Mouse (Mus musculus) cerebral cortex, adult 2 months (tissue): ENCODE measurements around the gene Shank3.

ENCODE experiments used
- WGBS: fragments of 180-500 bp; shearing (Covaris S2); methylation state at CpG from one replicate; pipeline ENCODE4 v1.1.7; 2018; 5-methylcytosine and 5-hydroxymethylcytosine counted together

Gene Shank3

GRCm38 (mm10) chr15:89524611-89525415 is 25.4 kb downstream of the Shank3 start:
- 64% methylated on average over 8 of the region's 8 CpGs for WGBS

- 79% methylated on average over 8 of the region's 8 CpGs for WGBS
Observed at GRCm38 (mm10) chr15:89525464-89525863, 26.0 kb downstream of the Shank3 start.

DNA sequence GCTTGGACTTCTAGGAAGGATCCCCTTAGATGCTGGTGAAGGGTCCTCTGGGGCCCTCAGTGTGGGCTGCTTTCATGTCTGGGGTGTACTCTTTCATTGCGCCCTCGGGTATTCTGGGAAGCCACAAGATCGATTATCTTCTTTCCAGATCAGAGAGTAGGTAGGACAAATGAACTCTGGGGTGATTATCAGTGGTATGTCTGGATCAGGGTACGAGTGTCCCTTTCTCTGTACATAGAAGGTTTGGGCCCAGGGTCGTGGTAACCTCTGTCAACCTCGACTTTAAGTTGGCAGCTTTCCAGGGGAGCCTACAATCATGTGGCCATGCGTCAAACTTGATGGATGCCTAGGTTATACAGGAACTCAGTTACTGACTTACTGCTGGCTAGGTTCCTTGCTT is 26.5 kb downstream of the Shank3 start:
- WGBS: 81% methylated on average over 7 of the region's 7 CpGs

- WGBS: 87% methylated on average over 19 of the region's 19 CpGs
Observed at GRCm38 (mm10) chr15:89526776-89527325, 27.4 kb downstream of the Shank3 start.

GRCm38 (mm10) chr15:89527466-89527865 is 28.0 kb downstream of the Shank3 start:
- 73% methylated on average over 7 of the region's 7 CpGs for whole genome bisulfite sequencing

- 86% methylated on average over 18 of the region's 18 CpGs for WGBS
Observed at GRCm38 (mm10) chr15:89528201-89528850, 28.9 kb downstream of the Shank3 start.

DNA sequence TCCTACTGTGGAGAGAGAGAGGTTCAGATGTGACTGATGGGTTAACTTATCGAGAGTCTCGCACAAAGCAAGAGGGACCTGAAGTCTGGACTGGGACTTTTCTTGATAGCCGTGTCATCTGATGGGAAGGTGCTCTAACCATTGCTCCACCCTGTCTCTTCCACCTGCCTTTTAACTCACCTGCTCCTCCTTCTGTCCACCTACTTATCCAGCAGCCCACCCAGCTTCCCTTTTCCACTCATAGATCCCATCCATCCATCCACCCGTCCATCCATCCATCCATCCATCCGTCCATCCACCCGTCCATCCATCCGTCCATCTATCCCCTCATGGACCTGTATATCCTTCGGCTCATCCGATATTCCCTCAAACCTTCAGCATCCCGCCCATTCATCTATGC is 29.5 kb downstream of the Shank3 start:
- WGBS: 87% methylated on average over 10 of the region's 10 CpGs

DNA sequence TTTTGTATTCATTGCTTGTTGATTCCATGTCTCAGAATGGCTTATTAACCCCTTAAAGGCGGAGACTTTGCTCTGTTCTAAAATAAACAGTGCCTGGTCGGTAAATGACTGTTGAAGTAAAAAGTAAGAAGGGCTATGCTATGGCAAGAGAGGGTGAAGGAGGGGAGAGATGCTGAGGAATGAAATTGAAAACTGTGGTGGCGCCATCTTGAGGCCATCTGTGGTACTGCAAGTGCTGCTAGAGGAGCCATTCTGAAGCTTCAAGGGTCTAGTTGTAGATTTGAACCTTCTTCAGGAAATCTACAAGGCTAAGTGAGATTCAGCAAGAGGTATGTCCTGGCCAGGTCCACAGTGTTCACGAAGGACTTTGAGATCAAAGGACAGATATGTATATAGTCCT is 30.9 kb downstream of the Shank3 start:
- WGBS: 4% methylated on average over 4 of the region's 4 CpGs

DNA sequence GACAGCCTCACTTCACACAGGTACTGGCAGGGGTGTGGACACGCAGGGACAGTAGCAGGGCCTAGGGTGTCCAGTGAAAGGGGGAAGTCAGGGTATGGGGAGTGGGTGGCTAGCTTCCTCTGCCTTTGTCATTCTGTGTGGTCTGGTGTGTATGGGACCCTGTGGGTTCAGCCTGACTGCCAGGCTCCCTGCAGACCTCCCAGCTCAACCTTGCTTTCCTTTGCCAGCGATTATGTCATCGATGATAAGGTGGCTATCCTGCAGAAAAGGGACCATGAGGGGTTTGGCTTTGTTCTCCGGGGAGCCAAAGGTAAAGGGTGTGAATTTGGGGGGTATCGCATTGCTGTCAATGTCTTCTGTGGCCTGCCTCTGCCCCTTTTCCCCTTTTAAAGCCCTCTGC is 32.0 kb downstream of the Shank3 start:
- WGBS: 96% methylated on average over 5 of the region's 5 CpGs

DNA sequence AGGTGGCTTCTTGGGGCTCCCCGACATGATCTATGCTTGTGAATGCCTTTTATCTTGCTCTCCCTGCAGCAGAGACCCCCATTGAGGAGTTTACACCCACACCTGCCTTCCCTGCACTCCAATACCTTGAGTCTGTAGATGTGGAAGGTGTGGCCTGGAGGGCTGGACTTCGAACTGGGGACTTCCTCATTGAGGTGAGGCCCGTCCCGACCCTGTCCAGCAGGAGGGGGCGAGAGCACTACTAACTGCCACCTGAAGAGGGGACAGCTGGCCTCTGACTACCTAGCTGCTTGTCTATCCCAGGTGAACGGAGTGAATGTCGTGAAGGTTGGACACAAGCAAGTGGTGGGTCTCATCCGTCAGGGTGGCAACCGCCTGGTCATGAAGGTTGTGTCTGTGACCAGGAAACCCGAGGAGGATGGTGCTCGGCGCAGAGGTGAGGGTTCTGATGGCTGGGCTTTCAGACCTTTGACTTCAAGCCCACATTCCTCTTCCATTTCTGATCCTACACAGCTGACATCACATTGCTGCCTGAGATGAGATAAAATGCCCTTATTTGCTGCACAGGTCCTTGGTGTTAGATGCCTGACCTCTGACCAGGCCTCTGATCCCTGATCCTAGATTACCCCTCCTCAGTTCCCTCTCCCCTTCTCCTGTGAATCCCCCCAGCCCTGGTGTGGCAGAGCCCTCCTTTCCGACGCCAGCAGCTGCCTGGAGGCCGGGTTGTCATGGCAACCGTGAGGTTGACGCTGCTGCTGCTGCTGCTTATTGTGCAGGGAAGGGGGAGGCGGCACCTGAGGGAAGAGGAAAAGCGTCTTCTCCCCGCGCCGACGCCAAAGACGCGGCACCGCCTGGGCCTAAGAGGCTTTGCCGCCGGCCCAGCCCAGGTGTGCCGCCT is 32.9 kb downstream of the Shank3 start:
- WGBS: 37% methylated on average over 29 of the region's 29 CpGs

DNA sequence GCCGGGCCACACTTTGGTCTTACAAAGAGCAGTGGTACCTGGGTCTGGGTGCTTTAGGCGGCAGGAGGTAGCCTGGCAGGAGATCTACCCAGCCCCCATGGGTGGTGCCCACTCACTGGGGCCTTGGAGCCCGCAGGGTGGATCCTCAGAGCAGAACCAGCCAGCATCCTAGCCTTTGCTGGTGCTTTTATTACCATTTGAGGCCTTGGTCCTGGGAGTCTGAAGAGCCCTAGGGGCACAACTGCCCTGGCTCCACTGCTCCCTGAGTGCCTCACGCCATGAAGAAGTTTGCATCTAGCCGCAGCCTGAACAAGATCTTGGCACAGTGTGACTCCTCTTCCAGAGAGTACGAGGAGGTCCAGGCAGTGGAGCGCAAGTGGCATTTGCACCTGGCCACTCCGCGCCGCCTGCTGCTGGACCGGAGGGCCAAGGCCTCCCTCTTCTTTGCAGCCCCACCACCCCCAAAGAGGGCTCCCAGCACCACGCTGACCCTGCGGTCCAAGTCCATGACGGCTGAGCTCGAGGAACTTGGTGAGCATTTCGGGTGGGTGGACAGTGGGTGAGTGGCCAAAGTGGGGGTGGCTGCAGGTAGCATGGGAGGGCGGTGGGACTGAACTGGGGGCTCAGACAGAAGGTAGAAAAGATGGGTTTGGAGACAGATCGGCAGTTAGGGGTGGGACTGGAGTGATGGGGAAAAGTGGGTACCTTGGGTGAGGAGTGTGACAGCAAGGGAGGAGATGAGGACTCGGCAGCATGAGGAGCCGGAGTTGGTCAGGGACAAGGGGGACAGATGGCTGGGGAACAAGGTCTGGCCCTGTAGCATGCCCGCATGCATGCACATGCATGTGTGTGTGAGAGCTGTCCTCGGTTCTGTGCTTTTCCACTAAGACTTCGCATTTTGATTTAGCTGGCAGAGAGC is 33.8 kb downstream of the Shank3 start:
- 45% methylated on average over 23 of the region's 23 CpGs for WGBS

DNA sequence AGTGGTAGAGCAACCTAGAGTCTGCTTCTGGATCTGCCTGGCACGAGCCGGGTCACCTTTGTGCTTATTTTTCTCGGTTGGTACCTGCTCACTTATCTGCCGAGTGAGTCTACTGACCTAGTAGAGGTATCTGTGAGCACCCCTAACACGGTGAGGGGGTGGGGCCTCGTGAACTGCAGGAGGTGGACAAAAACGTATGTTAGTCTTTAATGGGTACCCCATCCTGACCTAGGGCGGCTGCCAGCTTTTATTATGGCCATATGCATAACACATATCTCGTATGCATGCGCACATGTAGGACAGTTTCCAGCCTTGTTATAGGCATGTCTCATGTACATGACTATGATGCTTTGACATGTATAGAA is 34.4 kb downstream of the Shank3 start:
- WGBS: 59% methylated on average over 10 of the region's 10 CpGs

DNA sequence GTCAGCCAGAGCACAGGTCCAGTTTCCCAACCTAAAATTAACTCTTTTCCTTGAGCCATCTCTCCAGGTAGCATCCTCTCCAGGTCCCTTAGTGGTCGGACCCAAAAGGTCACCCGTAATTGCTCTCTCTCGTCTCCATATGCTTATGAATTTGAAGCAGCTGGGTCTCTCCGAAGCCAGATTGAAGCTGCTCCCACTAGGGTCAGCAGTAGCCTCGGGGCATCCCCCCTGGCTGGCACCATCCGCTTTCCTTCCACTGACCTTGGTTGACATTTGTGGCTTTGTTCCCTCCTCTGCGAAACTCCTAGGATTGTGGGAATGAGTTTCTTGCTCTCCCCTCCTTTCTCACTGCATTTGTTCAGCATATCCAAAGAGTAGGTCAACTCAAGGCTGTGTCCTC is 44.7 kb downstream of the Shank3 start:
- 81% methylated on average over 7 of the region's 7 CpGs for whole genome bisulfite sequencing

DNA sequence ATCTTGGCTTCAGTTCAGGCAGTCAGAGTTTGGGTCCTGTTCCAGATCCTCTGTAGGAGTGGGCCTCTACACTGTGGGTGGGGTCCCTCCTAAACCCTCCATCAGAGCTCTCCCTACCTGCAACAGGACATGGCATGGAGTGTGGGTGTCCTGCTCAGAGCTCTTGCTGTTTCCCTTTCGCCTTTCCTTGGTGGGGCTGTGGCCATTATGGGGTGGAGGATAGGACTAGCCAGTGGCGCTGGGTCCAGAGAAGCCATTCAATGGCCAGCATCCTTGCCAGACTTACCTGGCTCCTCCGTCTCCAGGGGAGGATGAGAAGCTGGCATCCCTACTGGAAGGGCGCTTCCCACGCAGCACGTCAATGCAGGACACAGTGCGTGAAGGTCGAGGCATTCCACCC is 47.9 kb downstream of the Shank3 start:
- WGBS: 62% methylated on average over 8 of the region's 8 CpGs

GRCm38 (mm10) chr15:89547824-89548601 is 48.6 kb downstream of the Shank3 start:
- 48% methylated on average over 58 of the region's 58 CpGs for WGBS

- WGBS: 24% methylated on average over 11 of the region's 11 CpGs
Observed at GRCm38 (mm10) chr15:89548837-89549236, 49.4 kb downstream of the Shank3 start.

DNA sequence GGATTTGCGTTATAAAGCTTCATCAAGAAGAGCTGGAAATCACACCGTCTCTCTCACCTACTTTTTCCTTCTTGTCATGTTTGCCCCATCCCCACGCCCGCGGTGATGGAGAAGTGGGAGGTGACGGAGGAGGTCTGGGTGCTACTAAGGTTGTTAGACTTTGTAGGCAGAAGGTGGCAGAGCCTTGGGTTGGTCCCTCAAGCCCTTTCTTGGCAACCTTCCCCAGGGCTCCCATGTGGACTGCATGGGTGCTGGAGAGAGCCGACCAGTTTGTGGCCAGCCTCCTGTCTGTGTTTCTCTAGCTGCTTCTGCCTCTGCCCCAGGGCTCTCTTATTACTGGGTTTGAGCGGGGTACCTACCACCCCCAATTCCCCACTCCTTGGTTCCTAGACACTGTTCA is 51.1 kb downstream of the Shank3 start:
- WGBS: 80% methylated on average over 8 of the region's 8 CpGs

DNA sequence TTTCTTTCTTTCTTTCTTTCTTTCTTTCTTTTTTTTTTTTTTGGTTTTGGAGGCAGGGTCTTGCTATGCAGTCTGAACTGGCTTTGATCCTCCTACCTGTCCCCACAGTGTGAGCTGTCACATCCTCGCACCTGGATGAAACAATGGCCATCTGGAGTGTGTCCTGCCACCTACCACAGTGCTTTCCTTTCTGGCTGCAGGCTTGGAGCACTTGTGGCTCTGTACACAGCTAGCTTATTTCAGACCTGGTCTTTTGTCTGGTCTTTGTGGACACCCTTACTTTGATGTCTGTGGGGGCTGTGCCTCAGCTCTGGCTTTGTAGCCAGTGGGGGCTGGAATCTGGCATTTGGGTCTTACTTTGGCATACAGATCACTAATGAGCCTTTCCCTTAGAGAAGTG is 52.3 kb downstream of the Shank3 start:
- WGBS: 56% methylated on average over 1 of the region's 1 CpGs

GRCm38 (mm10) chr15:89555591-89555990 is 56.2 kb downstream of the Shank3 start:
- WGBS: 69% methylated on average over 6 of the region's 6 CpGs
